8 mouse cellular contexts compared by ENCODE assay signal in the genomic region with DNA sequence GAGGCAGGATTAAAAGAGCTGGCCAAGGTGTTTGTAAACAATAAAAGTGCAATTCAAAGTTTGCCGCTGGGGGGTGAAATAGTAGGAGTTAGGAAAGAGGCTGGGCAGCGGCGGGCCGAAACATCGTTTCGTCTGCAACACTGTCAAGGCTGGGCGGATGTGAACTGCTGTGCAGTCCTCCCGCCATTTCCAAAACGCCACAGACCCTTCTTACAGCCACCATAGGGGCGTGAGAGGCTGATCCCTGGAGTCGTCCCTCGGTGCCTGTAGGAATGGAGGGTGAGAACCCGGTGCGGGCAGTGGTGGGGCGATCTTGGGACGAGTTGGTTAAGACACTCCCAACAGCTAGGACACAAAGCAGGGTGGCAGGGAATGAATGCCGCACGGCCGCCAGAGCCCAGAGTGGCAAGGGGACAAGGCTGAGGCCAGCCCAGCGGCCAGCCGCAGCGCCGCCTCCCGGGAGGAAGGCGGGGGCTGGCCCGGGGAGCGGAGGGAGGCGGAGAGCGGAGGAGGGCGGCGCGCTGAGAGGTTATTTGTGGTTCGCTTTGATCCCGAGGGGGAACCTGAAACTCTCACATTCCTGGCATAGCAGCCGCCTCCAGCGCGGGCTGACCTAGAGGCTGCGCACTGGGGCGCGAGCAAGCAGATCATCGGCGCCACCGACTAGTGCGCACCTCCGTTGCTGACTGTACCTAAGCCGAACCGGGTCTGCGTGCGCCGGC. TPM values are rescaled to one million over a fixed set of nuclear protein-coding genes. Genes with fewer than 3 reads are reported as not detected.
DNase-seq lines count a peak whose midpoint lies in the region; ATAC-seq and TF ChIP-seq lines count a peak whose summit lies in the region.

No protein-coding gene starts in this region.

- peak; percentile 49 for ATAC-seq in activated CD4-positive, CD25-positive, alpha-beta regulatory T cell, adult 4 months
- ATAC-seq in hindbrain, embryonic 16.5 days, result peak; percentile 86

- no peaks in the 10 kb centered on the region for H3K27me3 ChIP-seq in hindbrain, embryonic 16.5 days (replicated peaks; ENCODE audit: control insufficient read depth, insufficient read depth, low read length)

- H3K9ac ChIP-seq in hindbrain, embryonic 16.5 days (ENCODE audit: low read depth, low read length), result peak overlapping the region; percentile 98

- H3K27ac ChIP-seq in gastrocnemius, adult 2 months, result peak overlapping the region; percentile 99
- peak overlapping the region; percentile 98 for H3K27ac ChIP-seq in hindbrain, embryonic 16.5 days (ENCODE audit: low read depth, low read length)

- DNase-seq in cerebellum, postnatal 36 days, result peak; percentile 82 to 83
- peak; percentile 97 for DNase-seq in gastrocnemius, adult 2 months
- DNase-seq in left cerebral cortex, adult 18-20 months (ENCODE audit: low spot score in 2 of 2), result peak; percentile 71 to 81
- DNase-seq in lung, postnatal 36 days, result peak; percentile 96
- DNase-seq in retina, postnatal 7 days (ENCODE audit: low read depth, low spot score), result peak; percentile 78
- DNase-seq in urinary bladder, postnatal 36 days (ENCODE audit: low spot score in 2 of 2), result peak; percentile 87 to 91

- peak overlapping the region; percentile 93 for H3K4me2 ChIP-seq in hindbrain, embryonic 16.5 days (ENCODE audit: low read length)

- intact Hi-C loops in gastrocnemius, adult 2 months (cut with DNase I), result loop anchor here (1.0 kb wide), 1 partner anchor 62 kb away; no protein-coding TSS in a partner anchor

- WGBS in hindbrain, embryonic 16.5 days, result 0% methylated on average over 43 of the region's 50 CpGs

- no peaks in the 10 kb centered on the region for H3K9me3 ChIP-seq in hindbrain, embryonic 16.5 days (ENCODE audit: control insufficient read depth, low read length)

- H3K36me3 ChIP-seq in hindbrain, embryonic 16.5 days (ENCODE audit: control insufficient read depth, insufficient read depth, low read length), result peaks cover 6% of the 10 kb centered on the region

- peaks cover 45% of the 10 kb centered on the region for H3K4me1 ChIP-seq in hindbrain, embryonic 16.5 days (ENCODE audit: control insufficient read depth, insufficient read depth, low read depth, low read length)

- peak overlapping the region; percentile 99 for H3K4me3 ChIP-seq in gastrocnemius, adult 2 months
- peak overlapping the region; percentile 89 for H3K4me3 ChIP-seq in hindbrain, embryonic 16.5 days (ENCODE audit: low read length)

- TF ChIP-seq CTCF in gastrocnemius, adult 2 months (IDR thresholded peaks at IDR 0.05), result peak; percentile 48

RNA-seq across cellular contexts. Expression of gene Amotl2, which starts 0.9 kb away (rescaled TPM):
- not detected for polyA plus RNA-seq in activated CD4-positive, CD25-positive, alpha-beta regulatory T cell, adult 4 months (2017; shearing (Covaris generic))
- 10 to 100 TPM; 13.7 to 28.5 TPM for total RNA-seq in gastrocnemius, adult 2 months (2021)
- 40.7 and 47.5 TPM in 2 replicates for polyA plus RNA-seq in hindbrain, embryonic 16.5 days (2015; fragmentation: Nextera tagmentation; extraction: Ambion mirVana)
- 10 to 100 TPM; 19.5 to 20.5 TPM for total RNA-seq in left cerebral cortex, adult 18-20 months (2021)

Comparison
In these comparisons a context has a peak if more than half of its experiments do, and no peak if none do; other contexts are left out.
1. Peak in every context shown above with its lines: DNase-seq, ATAC-seq, H3K4me3 ChIP-seq and H3K27ac ChIP-seq.